Mouse (Mus musculus): ENCODE data around the gene Prim2.
"Not testable (repeated sequence)": the region's sequence is repeated elsewhere in the genome, so short reads cannot be mapped to it uniquely, and the experiment has no call there.

Prim2 gene

GRCm38 (mm10) chr1:33657574-33658149 is 11.9 kb downstream of the Prim2 start:
- in situ Hi-C loops (cut with MseI, MboI): no loop called here

GRCm38 (mm10) chr1:33650875-33651274 is 18.7 kb downstream of the Prim2 start:
- in situ Hi-C loops (cut with MseI, MboI): no loop called here

- in situ Hi-C loops (cut with MseI, MboI): no loop called here
Observed at GRCm38 (mm10) chr1:33649534-33650108, 20.0 kb downstream of the Prim2 start.

DNA sequence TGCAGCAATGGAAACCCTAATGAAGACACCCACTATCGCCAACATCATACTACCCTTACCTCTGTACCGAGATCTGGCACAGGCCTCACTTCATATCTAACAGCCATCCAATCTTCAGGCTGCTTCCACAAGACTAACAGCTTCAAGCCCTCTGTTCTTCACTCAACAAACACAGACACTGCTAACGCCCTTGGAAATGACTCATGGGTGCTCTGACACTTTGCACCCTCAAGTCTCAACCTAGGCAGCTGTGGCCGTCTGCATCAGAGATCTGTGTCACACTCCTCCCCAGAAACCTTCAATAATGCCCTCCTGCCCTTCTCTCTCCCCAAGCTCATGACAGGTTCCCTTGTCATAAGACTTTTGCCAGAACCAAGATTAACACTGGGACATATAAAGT is 20.6 kb downstream of the Prim2 start:
- in situ Hi-C loops (cut with MseI, MboI): no loop called here

GRCm38 (mm10) chr1:33647661-33648060 is 21.9 kb downstream of the Prim2 start:
- in situ Hi-C loops (cut with MseI, MboI): no loop called here

GRCm38 (mm10) chr1:33647173-33647572 is 22.4 kb downstream of the Prim2 start:
- in situ Hi-C loops (cut with MseI, MboI): no loop called here

GRCm38 (mm10) chr1:33645689-33646088 is 23.9 kb downstream of the Prim2 start:
- in situ Hi-C loops (cut with MseI, MboI): no loop called here

DNA sequence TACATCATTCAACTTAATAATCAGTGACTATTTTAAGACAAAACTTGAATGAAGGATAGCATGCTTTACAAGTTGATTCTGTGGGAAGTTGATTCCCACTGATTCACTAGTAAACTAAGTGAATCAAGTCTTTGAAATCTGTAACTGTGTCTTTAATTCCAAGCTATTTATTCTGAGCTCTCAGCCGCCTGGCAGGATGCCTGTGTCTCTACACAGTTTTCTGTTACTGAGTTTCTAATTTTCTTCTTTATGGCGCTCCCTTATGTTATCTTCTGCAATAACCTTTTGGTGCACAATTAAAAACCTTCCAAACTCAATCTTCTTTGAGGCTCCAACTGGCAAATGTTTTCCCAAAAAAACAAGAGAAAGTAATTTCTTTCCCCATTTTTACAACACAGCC is 28.5 kb downstream of the Prim2 start:
- in situ Hi-C loops (cut with MseI, MboI): no loop called here

DNA sequence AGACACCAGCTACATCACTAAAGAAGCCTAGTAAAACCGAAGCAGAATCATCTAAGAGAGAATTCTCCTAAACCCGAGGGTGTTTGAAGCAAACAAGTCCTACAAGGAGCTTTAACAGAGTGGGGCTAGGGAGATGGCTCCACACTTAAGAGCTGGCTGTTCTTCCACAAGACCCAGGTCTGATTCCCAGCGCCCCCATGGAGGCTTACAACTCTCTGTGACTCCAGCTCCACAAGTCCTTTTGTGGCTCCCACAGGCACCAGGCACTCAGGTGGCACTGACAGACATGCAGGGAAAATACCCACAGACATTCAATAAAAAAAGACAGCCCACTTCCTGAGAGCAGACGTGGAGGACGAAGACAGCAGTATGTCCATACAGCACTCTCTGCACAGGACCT is 29.5 kb downstream of the Prim2 start:
- in situ Hi-C loops (cut with MseI, MboI): no loop called here

DNA sequence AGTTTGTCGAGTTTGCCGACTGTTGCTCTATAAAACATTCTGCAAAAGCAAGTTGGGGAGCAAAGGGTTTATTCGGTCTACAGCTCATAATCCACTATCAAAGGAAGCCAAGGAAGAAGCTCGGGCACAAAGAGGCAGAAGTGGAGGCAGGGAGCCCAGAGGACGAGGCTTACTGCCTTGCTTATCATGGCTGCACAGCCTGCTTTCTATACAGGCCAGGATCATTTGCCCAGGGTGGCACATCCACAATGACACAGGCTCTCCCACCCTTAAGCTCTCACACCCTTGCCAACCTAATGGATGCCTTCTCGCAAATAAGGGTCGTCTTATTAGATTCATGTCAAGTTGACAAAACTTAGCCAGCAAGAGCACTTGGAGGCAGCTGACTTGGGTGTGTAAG is 30.4 kb downstream of the Prim2 start:
- in situ Hi-C loops (cut with MseI, MboI): no loop called here

DNA sequence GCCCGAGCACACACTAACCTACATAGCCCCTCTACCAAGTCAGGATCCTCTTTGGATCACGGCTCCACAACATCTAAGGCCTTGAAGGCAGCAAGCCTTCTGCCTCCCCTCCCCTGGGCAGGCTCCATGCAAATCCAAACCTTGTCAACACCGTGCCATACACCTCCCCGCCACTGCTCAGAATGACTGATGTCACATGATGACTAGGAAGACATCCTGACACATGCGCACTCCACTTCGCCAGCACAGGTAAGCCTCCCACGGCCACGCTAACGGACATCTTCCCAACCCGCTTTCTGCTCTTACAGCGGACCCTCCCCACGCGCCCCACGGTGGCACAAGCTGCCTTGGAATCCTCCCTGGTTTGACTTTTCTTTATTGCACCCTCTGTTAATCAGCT is 31.8 kb downstream of the Prim2 start:
- in situ Hi-C loops (cut with MseI, MboI): no loop called here

DNA sequence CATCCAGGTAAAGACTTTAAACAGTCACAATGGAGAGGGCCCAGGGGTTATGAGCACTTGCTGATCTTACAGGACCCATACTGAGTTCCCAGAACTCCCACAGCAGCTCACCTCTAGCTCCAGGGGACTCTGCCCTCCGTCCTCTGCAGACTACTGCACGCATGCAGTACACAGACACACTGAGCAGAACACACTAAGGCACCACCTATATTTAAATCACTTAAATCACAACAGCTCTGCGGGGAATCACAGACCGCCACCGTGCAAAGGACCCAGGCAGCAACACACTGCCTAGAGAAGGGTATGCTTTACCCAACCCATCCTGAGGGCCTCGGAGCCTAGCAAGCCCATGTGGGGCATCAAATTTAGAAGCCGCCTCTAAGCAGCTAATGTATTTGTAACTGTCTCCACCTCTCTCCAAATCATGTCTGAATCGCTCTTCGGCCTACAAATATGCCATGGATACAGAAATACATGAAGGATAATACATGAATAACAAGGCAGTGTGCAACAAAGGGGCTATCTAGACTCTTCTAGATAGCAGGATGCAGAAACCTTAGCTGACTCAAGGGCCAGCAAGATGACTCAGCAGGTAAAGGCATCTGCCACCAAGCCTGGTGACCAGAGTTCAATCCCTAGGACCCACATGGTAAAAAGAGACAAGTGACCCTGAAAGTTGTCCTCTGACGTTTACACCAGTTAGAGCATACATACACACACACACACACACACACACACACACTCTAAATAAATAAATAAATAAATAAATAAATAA is 33.0 kb downstream of the Prim2 start:
- in situ Hi-C loops (cut with MseI, MboI): no loop called here

GRCm38 (mm10) chr1:33631002-33631618 is 38.5 kb downstream of the Prim2 start:
- in situ Hi-C loops (cut with MseI, MboI): not testable (repeated sequence)

DNA sequence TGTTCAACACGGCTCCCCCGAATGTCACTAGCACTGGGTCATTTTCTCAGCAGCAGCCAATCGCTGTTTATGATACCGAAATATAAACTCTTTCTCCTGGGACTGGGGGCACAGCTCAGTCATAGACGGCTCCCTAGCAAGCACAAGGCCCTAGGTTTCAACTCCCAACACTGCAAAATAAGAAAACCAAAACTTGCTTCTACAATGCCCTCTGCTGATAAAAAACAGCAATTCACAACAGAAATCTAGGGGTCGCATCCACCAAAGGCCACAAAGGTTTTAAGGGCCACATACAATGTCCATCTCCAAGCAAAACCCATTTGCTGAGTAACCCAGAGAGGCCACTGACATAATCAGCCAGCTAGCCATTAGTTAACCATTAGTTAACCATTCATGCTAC is 41.8 kb downstream of the Prim2 start:
- in situ Hi-C loops (cut with MseI, MboI): no loop called here

GRCm38 (mm10) chr1:33627070-33627469 is 42.5 kb downstream of the Prim2 start:
- in situ Hi-C loops (cut with MseI, MboI): no loop called here

- in situ Hi-C loops (cut with MseI, MboI): no loop called here
Observed at GRCm38 (mm10) chr1:33624900-33625299, 44.7 kb downstream of the Prim2 start.

DNA sequence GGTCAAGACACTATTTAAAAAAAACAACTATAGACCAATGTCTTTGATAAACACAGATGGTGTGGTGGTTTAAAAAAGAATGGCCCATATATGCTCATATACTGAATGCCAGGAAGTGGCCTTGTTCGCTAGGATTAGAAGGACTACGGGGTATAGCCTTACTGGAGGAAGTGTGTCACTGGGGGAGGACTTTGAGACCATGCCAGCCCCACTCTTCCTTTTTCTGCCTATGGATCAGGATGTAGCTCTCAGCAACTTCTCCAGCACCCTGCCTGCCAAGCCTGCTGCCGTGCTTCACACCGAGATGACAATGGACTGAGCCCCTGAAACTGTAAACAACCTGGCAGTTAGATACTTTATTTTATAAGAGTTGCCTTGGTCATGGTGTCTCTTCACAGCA is 45.2 kb downstream of the Prim2 start:
- in situ Hi-C loops (cut with MseI, MboI): no loop called here

DNA sequence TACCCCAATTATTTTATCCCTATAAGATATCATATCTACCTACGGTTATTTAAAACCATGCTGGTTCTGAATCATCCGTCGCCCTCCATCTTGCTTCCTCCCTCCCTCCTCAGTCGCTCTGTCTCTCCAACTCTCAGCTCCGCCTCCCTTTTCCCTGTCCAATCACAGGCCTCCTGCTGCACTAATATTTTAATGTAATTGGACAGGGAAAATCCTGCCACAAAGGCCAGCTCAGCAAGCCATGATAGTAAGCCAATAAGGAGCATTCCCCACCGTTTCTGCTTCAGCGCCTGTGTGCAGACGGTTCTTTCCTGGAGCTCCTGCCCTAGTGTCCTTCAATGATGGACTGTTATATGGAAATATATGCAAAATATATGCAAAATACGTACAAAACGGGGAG is 47.8 kb downstream of the Prim2 start:
- in situ Hi-C loops (cut with MseI, MboI): no loop called here

GRCm38 (mm10) chr1:33620091-33620788 is 49.4 kb downstream of the Prim2 start:
- in situ Hi-C loops (cut with MseI, MboI): no loop called here

GRCm38 (mm10) chr1:33616642-33617041 is 53.0 kb downstream of the Prim2 start:
- in situ Hi-C loops (cut with MseI, MboI): not testable (repeated sequence)

DNA sequence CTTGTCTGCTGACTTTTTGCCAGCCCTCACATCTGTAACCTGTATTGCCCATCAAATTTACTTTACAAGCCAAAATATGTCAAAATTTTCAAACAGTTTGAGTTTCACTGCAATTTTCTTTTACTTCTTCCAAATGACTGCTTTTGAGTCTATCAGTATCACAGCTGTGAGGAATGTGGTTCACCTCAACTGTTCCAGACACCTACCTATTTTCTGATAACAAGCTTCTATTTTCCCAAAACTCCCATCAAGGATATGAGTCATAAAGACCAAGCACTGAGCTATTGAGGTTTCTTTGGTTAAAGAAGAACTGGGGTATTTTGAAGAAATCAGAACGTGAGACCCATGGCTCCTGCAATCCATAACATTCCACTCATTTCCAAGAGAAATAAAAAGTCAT is 57.5 kb downstream of the Prim2 start:
- in situ Hi-C loops (cut with MseI, MboI): no loop called here

All from mouse trophoblast stem cell (cell line).